Mouse (Mus musculus) cerebellum, postnatal 4 days (tissue): ENCODE measurements around the gene Camkmt.

Experiments used
- DNase-seq, 2 experiments: peaks; one replicate each; pipeline ENCODE4 v3.0.0; 2022; ENCODE audit warnings: low spot score in 2 of 2, mixed read lengths in 1 of 2

Gene Camkmt

GRCm38 (mm10) chr17:85463497-85464392 lies 373.4 kb downstream of the Camkmt start:
- no peak for DNase-seq

- no peak for DNase-seq
Measured at GRCm38 (mm10) chr17:85464466-85465411, 374.4 kb downstream of the Camkmt start.

GRCm38 (mm10) chr17:85469776-85470175 lies 379.4 kb downstream of the Camkmt start:
- DNase-seq: no peak

- no peak for DNase-seq
Measured at GRCm38 (mm10) chr17:85472687-85473202, 382.4 kb downstream of the Camkmt start.

- no peak for DNase-seq
Measured at GRCm38 (mm10) chr17:85473217-85473616, 382.9 kb downstream of the Camkmt start.

- no peak for DNase-seq
Measured at GRCm38 (mm10) chr17:85473881-85474280, 383.5 kb downstream of the Camkmt start.

GRCm38 (mm10) chr17:85481241-85481640 lies 390.9 kb downstream of the Camkmt start:
- no peak for DNase-seq

- no peak for DNase-seq
Measured at GRCm38 (mm10) chr17:85483086-85483485, 392.7 kb downstream of the Camkmt start.

GRCm38 (mm10) chr17:85484015-85484414 lies 393.7 kb downstream of the Camkmt start:
- DNase-seq: no peak

GRCm38 (mm10) chr17:85484526-85484925 lies 394.2 kb downstream of the Camkmt start:
- no peak for DNase-seq

- no peak for DNase-seq
Measured at GRCm38 (mm10) chr17:85485065-85485945, 395.0 kb downstream of the Camkmt start.

GRCm38 (mm10) chr17:85485946-85486533 lies 395.7 kb downstream of the Camkmt start:
- DNase-seq: no peak

- DNase-seq: no peak
Measured at GRCm38 (mm10) chr17:85486585-85487480, 396.5 kb downstream of the Camkmt start.

GRCm38 (mm10) chr17:85487531-85487930 lies 397.2 kb downstream of the Camkmt start:
- no peak for DNase-seq

- no peak for DNase-seq
Measured at GRCm38 (mm10) chr17:85488601-85489487, 398.5 kb downstream of the Camkmt start.

- DNase-seq: no peak
Measured at GRCm38 (mm10) chr17:85489488-85489980, 399.2 kb downstream of the Camkmt start.

GRCm38 (mm10) chr17:85491491-85491890 lies 401.1 kb downstream of the Camkmt start:
- no peak for DNase-seq

- no peak for DNase-seq
Measured at GRCm38 (mm10) chr17:85493521-85493920, 403.2 kb downstream of the Camkmt start.
